Mouse (Mus musculus) embryonic fibroblast, embryonic 13.5 days (primary cell): ENCODE measurements at regions not wholly inside any gene's neighbourhood (a gene's known extent, or its start where the extent isn't known, plus 50 kb on each side); places are given as distances from the start of the nearest gene placed in this dataset.

Source experiments
- H3K27ac ChIP-seq: 2 replicates; pipeline ENCODE4 v1.5.1; 2012; ENCODE audit warnings: low read length, control low read depth, inconsistent platforms; ENCODE audit not compliant: insufficient read depth
- H3K4me1 ChIP-seq: 2 replicates; pipeline ENCODE4 v1.6.1; 2011; ENCODE audit warnings: low read length; ENCODE audit not compliant: control insufficient read depth, insufficient read depth
- H3K4me3 ChIP-seq: 2 replicates; pipeline ENCODE4 v1.5.1; 2011; ENCODE audit warnings: mild to moderate bottlenecking, control low read depth, low read length; ENCODE audit not compliant: insufficient read depth
- CTCF ChIP-seq: IDR thresholded peaks from 2 replicates; pipeline ENCODE4 v1.5.1; 2011; ENCODE audit warnings: mild to moderate bottlenecking, control low read depth, low read length, moderate library complexity, borderline replicate concordance; ENCODE audit not compliant: insufficient read depth
- POLR2A ChIP-seq: IDR thresholded peaks from 2 replicates; pipeline ENCODE4 v1.6.1; 2011; ENCODE audit warnings: low read depth, mild to moderate bottlenecking, control low read depth, low read length, moderate library complexity

DNA sequence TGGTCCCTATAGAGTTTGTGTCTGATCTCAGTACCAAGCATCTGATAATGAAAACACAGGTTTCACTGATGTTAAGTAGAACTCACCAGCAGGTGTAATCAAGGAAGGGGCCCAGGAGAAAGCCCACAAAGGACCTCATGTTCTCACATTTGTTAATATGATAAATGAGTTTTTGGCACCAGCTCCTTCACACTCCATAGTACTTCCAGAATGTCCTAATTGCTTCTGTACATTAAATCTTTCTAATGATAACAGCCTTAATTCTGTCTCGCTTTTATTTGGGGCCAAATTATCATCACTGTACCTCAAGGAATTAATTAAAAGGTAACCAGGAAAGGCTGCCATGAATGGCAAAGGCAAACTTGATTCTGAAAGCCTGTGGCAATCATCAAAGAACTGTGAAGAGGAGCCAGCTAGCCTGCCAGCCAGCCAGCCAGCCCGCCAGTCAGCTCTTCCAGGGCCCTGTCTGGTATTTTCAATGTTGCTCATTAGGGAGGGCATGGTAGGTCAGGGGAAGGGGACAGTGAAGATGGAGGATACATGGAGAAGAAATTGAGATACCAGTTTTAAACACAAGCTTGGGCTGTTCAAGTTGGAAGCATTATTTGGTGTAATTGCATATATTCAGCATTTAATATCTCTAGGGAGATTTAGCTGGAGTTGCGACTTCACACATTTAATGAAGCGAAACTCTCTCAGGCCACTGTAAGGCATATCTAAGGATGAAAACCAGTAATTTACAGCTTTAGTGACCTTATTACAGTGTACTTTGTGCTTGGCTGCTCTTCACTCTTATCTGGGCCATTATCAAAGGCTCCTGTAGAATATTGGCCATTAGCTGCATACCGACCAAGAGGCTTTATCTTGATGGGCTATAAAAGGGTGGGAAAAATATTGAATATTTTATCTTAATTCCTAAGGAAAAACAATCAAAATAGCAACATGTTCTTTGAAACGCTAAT is 2822.8 kb downstream of the Poteg start:
- Histone ChIP-seq H3K4me3 (no peak overlapping the region), H3K4me1 (no peaks in the 10 kb centered on the region), H3K27ac (no peak overlapping the region)
- no peak for TF ChIP-seq CTCF
- TF ChIP-seq POLR2A: no peak

- no peak overlapping the region for H3K27ac ChIP-seq
- H3K4me1 ChIP-seq: no peaks in the 10 kb centered on the region
- H3K4me3 ChIP-seq: no peak overlapping the region
- TF ChIP-seq POLR2A (no peak), CTCF (no peak)
Observed at GRCm38 (mm10) chr8:30289169-30289568, 2841.7 kb downstream of the Poteg start.

DNA sequence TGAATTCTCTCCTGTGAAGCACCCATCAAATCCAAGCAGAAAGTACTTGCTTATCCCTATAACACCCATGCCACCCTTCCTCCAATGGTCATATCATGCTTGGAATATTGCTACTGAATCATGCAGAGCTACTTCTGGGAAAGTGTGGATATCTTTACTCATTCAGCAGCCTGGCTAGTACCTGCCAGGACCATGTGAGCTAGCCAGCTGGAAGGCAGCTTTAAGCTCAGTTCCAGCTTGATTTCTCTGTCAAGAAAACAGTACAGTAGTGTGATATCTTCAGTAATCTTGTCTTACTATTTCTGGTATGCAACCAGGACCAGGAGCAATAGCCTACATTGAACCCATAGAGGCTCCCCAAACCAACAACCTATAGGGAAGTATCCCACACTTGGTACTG is 2883.7 kb downstream of the Poteg start:
- Histone ChIP-seq H3K4me1 (no peaks in the 10 kb centered on the region), H3K27ac (no peak overlapping the region), H3K4me3 (no peak overlapping the region)
- no peak for TF ChIP-seq POLR2A
- no peak for TF ChIP-seq CTCF

GRCm38 (mm10) chr8:30333352-30333751 is 2885.9 kb downstream of the Poteg start:
- no peak overlapping the region for H3K27ac ChIP-seq
- H3K4me1 ChIP-seq: no peaks in the 10 kb centered on the region
- H3K4me3 ChIP-seq: no peak overlapping the region
- TF ChIP-seq CTCF: no peak
- TF ChIP-seq POLR2A: no peak

DNA sequence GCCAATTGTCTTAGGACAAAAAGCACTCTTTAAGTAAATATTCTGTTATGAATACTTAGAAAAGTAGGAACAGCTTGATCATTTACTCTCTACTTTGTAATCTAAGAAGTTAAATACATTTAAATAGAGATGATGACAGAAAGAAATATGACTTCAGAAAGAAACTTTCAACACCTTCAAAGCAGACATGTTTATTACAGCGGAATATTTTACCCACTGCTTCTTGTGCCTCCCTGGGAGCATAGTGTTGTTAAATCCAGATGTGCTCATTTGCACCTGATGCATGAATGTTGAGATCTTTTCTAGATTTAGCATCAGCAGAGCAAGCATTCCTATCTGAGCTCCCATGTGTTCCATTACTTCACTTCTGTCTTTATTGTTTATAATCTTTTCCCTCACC is 2912.0 kb downstream of the Poteg start:
- Histone ChIP-seq H3K4me3 (no peak overlapping the region), H3K4me1 (no peaks in the 10 kb centered on the region), H3K27ac (no peak overlapping the region)
- TF ChIP-seq CTCF: no peak
- no peak for TF ChIP-seq POLR2A

DNA sequence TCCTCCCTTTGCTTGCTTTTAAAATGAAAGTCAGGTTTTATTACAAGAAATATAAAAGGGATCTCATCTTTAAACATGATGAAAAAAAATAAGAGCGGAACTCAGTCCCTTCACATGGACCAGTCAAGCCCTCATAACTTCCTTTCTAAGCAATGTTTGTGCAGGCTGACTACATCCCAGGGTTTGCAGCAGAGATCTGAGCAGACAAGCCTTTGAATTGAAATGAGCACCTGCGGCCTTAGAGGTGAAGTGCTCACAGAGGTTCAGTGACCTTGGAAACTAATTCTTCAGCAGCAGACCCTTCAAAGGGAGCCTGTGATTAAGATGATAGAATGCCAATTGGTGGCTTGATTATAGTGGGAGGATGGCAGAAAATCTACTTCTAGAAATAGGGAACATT is 2918.3 kb downstream of the Poteg start:
- no peak overlapping the region for H3K27ac ChIP-seq
- H3K4me3 ChIP-seq: no peak overlapping the region
- TF ChIP-seq CTCF: no peak
- TF ChIP-seq POLR2A: no peak
- H3K4me1 ChIP-seq: no peaks in the 10 kb centered on the region

GRCm38 (mm10) chr8:30391936-30392335 is 2944.5 kb downstream of the Poteg start:
- H3K27ac ChIP-seq: no peak overlapping the region
- H3K4me3 ChIP-seq: no peak overlapping the region
- no peaks in the 10 kb centered on the region for H3K4me1 ChIP-seq
- TF ChIP-seq POLR2A (no peak), CTCF (no peak)

DNA sequence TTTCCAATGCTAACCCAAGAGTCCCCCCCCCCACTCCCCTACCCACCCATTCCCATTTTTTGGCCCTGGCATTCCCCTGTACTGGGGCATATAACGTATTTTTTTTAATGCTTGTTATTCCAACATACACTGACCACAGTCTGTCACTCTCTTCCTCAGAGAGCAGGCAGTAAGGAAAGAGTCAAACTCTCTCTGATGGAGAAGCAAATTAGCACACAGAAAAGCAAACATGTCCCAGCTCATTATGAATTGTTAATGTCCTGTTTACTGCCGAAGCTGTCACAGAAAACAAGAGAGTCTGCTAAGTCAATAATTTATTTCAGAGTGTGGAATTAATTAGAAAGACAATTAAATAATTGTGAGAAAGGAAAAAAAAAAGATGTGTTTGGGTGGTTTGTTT is 2989.1 kb upstream of the 5930422O12Rik start:
- TF ChIP-seq CTCF (no peak), POLR2A (no peak)
- Histone ChIP-seq H3K4me1 (no peaks in the 10 kb centered on the region), H3K4me3 (no peak overlapping the region), H3K27ac (no peak overlapping the region)

DNA sequence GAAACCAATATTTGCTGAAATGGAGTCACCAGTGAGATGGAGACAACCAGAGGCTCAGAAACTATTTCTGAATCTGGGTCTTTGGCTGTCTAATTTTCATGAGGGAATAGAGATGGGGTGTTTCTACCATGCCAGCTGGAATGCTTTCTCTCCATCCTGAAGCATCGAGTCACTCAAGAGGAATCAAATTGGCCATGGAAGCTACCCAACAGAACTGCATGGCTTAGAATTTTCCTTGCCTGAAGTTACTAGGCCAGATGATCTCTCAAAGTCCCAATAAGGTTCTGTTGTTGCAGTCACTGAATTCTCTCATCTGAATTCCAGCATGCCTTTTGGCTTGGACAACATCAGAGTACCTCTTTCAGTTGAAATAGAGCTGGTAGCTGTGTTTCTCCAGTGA is 2986.7 kb upstream of the 5930422O12Rik start:
- H3K4me3 ChIP-seq: no peak overlapping the region
- TF ChIP-seq CTCF (no peak), POLR2A (no peak)
- no peaks in the 10 kb centered on the region for H3K4me1 ChIP-seq
- no peak overlapping the region for H3K27ac ChIP-seq

GRCm38 (mm10) chr8:30443874-30444273 is 2984.6 kb upstream of the 5930422O12Rik start:
- TF ChIP-seq POLR2A (no peak), CTCF (no peak)

GRCm38 (mm10) chr8:30444274-30444673 is 2984.2 kb upstream of the 5930422O12Rik start:
- H3K27ac ChIP-seq: no peak overlapping the region
- H3K4me3 ChIP-seq: no peak overlapping the region
- no peaks in the 10 kb centered on the region for H3K4me1 ChIP-seq
- TF ChIP-seq POLR2A: no peak

More at GRCm38 (mm10) chr8:30443874-30444273, 2984.6 kb upstream of the 5930422O12Rik start:
- H3K27ac ChIP-seq: no peak overlapping the region
- no peaks in the 10 kb centered on the region for H3K4me1 ChIP-seq
- H3K4me3 ChIP-seq: no peak overlapping the region
